Mouse (Mus musculus) C2C12 (cell line): ENCODE measurements around the gene Gpr179.

Experiments
- CEBPB ChIP-seq: IDR thresholded peaks from one replicate; pipeline ENCODE4 v1.6.1; 2011; ENCODE audit warnings: low read depth, mild to moderate bottlenecking, control low read depth, moderate library complexity
- CTCF ChIP-seq: IDR thresholded peaks from one replicate; pipeline ENCODE4 v1.5.1; 2011; ENCODE audit not compliant: control insufficient read depth, insufficient read depth, insufficient read length
- FOSL1 ChIP-seq: IDR thresholded peaks from one replicate; pipeline ENCODE4 v1.8.0; 2011; ENCODE audit warnings: mild to moderate bottlenecking, low read length; ENCODE audit not compliant: poor library complexity, insufficient read depth, severe bottlenecking
- MAX ChIP-seq: IDR thresholded peaks from one replicate; pipeline ENCODE4 v1.6.1; 2011; ENCODE audit warnings: mild to moderate bottlenecking, control low read depth
- MYOD1 ChIP-seq: IDR thresholded peaks from one replicate; pipeline ENCODE4 v1.6.1; 2011; ENCODE audit warnings: low read depth; ENCODE audit not compliant: control insufficient read depth, insufficient read length
- MYOG ChIP-seq: IDR thresholded peaks from one replicate; pipeline ENCODE4 v1.6.1; 2011; ENCODE audit not compliant: control insufficient read depth, insufficient read length; ENCODE audit errors: extremely low read depth
- USF1 ChIP-seq: IDR thresholded peaks from one replicate; pipeline ENCODE4 v1.6.1; 2011; ENCODE audit warnings: low read depth, mild to moderate bottlenecking, control low read depth, moderate library complexity

DNA sequence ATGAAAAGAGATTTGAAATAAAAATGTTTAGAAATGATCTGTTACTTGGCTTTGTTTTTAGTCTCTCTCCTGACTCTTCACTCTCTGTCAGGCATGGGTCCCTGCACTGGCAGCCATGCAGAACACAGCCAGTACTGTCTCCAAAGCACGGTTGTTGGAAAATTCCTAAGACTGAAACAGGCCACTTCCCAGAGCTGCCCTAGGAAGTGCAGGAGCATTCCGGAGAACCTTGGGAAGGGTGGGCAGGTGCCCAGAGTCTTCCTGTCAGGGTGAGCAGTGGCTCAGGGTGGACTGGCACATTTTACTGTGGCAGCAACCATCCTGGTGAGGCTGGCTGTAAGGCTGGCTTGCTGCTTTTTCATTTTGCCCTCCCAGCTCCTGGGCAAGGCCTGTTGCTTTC, 46.6 kb upstream of the Gpr179 start:
- TF ChIP-seq CTCF = no peak
- TF ChIP-seq USF1 = no peak
- no peak for TF ChIP-seq CEBPB
- TF ChIP-seq MYOG = no peak
- no peak for TF ChIP-seq MAX
- TF ChIP-seq MYOD1 = no peak
- no peak for TF ChIP-seq FOSL1
